Mouse (Mus musculus): Measurements from ENCODE around the gene Parp12. TPM values are rescaled to one million over a fixed set of nuclear protein-coding genes. Genes with fewer than 3 reads are reported as not detected.
A peak's percentile ranks its signal among the peaks of the same experiment; 100 is the strongest.

The Parp12 gene
- polyA plus RNA-seq, 1 experiment from 2014 or later, result 4.8 TPM

GRCm38 (mm10) chr6:39063541-39063940 lies 54.6 kb downstream of the Parp12 start:
- Histone ChIP-seq H3K9ac (replicated peaks; ENCODE audit: low read length) (no peak overlapping the region), H3K4me3 (replicated peaks; ENCODE audit: low read depth, low read length) (no peak overlapping the region), H3K27me3 (ENCODE audit: control insufficient read depth, insufficient read depth, low read length) (no peaks in the 10 kb centered on the region), H3K9me3 (ENCODE audit: control insufficient read depth, low read length) (no peaks in the 10 kb centered on the region), H3K4me2 (ENCODE audit: low read length) (no peak overlapping the region), H3K36me3 (ENCODE audit: control insufficient read depth, insufficient read depth, low read length) (no peaks in the 10 kb centered on the region), H3K4me1 (ENCODE audit: control insufficient read depth, insufficient read depth, low read length) (0 out of 2 replicates have a peak, but pooled peaks cover 9% of the 10 kb centered on the region), H3K27ac (replicated peaks; ENCODE audit: low read depth, low read length) (no peak overlapping the region)
- WGBS, result 64% methylated on average over 2 of the region's 2 CpGs
- no peak for ATAC-seq (ENCODE audit: low FRiP score, low TSS enrichment)
- DNase-seq, result no peak

- H3K27me3 ChIP-seq (ENCODE audit: control insufficient read depth, insufficient read depth, low read length), result no peaks in the 10 kb centered on the region
- WGBS, result 18% methylated on average over 4 of the region's 4 CpGs
- DNase-seq (peak; percentile 46), ATAC-seq (ENCODE audit: low FRiP score, low TSS enrichment) (no peak)
- 0 out of 2 replicates have a peak, but pooled peaks cover 9% of the 10 kb centered on the region for H3K4me1 ChIP-seq (ENCODE audit: control insufficient read depth, insufficient read depth, low read length)
- H3K4me3 ChIP-seq (replicated peaks; ENCODE audit: low read depth, low read length), result no peak overlapping the region
- no peaks in the 10 kb centered on the region for H3K9me3 ChIP-seq (ENCODE audit: control insufficient read depth, low read length)
- H3K9ac ChIP-seq (replicated peaks; ENCODE audit: low read length), result no peak overlapping the region
- H3K36me3 ChIP-seq (ENCODE audit: control insufficient read depth, insufficient read depth, low read length), result no peaks in the 10 kb centered on the region
- H3K27ac ChIP-seq (replicated peaks; ENCODE audit: low read depth, low read length), result peak overlapping the region; percentile 39; the same call in 1 of the 2 replicates
- no peak overlapping the region for H3K4me2 ChIP-seq (ENCODE audit: low read length)
These were observed 57.0 kb downstream of the Parp12 start for GRCm38 (mm10) chr6:39061180-39061579.

- no peak overlapping the region for H3K4me2 ChIP-seq (ENCODE audit: low read length)
- H3K9me3 ChIP-seq (ENCODE audit: control insufficient read depth, low read length), result no peaks in the 10 kb centered on the region
- 0 out of 2 replicates have a peak, but pooled peaks cover 9% of the 10 kb centered on the region for H3K4me1 ChIP-seq (ENCODE audit: control insufficient read depth, insufficient read depth, low read length)
- no peak overlapping the region for H3K9ac ChIP-seq (replicated peaks; ENCODE audit: low read length)
- DNase-seq, result no peak
- ATAC-seq (ENCODE audit: low FRiP score, low TSS enrichment), result no peak
- H3K27me3 ChIP-seq (ENCODE audit: control insufficient read depth, insufficient read depth, low read length), result no peaks in the 10 kb centered on the region
- WGBS, result 91% methylated on average over 12 of the region's 12 CpGs
- no peak overlapping the region for H3K27ac ChIP-seq (replicated peaks; ENCODE audit: low read depth, low read length)
- H3K36me3 ChIP-seq (ENCODE audit: control insufficient read depth, insufficient read depth, low read length), result no peaks in the 10 kb centered on the region
- H3K4me3 ChIP-seq (replicated peaks; ENCODE audit: low read depth, low read length), result no peak overlapping the region
These were observed 58.3 kb downstream of the Parp12 start for GRCm38 (mm10) chr6:39059547-39060497.

GRCm38 (mm10) chr6:39058936-39059335 lies 59.2 kb downstream of the Parp12 start:
- H3K27me3 ChIP-seq (ENCODE audit: control insufficient read depth, insufficient read depth, low read length), result no peaks in the 10 kb centered on the region
- H3K4me1 ChIP-seq (ENCODE audit: control insufficient read depth, insufficient read depth, low read length), result 0 out of 2 replicates have a peak, but pooled peaks cover 9% of the 10 kb centered on the region
- no peak overlapping the region for H3K4me3 ChIP-seq (replicated peaks; ENCODE audit: low read depth, low read length)
- no peak overlapping the region for H3K9ac ChIP-seq (replicated peaks; ENCODE audit: low read length)
- 76% methylated on average over 3 of the region's 3 CpGs for WGBS
- no peak for DNase-seq
- ATAC-seq (ENCODE audit: low FRiP score, low TSS enrichment), result no peak
- no peaks in the 10 kb centered on the region for H3K36me3 ChIP-seq (ENCODE audit: control insufficient read depth, insufficient read depth, low read length)
- no peaks in the 10 kb centered on the region for H3K9me3 ChIP-seq (ENCODE audit: control insufficient read depth, low read length)
- H3K4me2 ChIP-seq (ENCODE audit: low read length), result no peak overlapping the region
- H3K27ac ChIP-seq (replicated peaks; ENCODE audit: low read depth, low read length), result no peak overlapping the region

- Histone ChIP-seq H3K4me2 (ENCODE audit: low read length) (no peak overlapping the region), H3K27ac (replicated peaks; ENCODE audit: low read depth, low read length) (no peak overlapping the region), H3K9ac (replicated peaks; ENCODE audit: low read length) (no peak overlapping the region), H3K4me1 (ENCODE audit: control insufficient read depth, insufficient read depth, low read length) (0 out of 2 replicates have a peak, but pooled peaks cover 9% of the 10 kb centered on the region), H3K9me3 (ENCODE audit: control insufficient read depth, low read length) (no peaks in the 10 kb centered on the region), H3K27me3 (ENCODE audit: control insufficient read depth, insufficient read depth, low read length) (no peaks in the 10 kb centered on the region), H3K36me3 (ENCODE audit: control insufficient read depth, insufficient read depth, low read length) (no peaks in the 10 kb centered on the region), H3K4me3 (replicated peaks; ENCODE audit: low read depth, low read length) (no peak overlapping the region)
- 59% methylated on average over 3 of the region's 3 CpGs for WGBS
- DNase-seq (no peak), ATAC-seq (ENCODE audit: low FRiP score, low TSS enrichment) (no peak)
These were observed 59.8 kb downstream of the Parp12 start for GRCm38 (mm10) chr6:39058389-39058788.

- H3K9me3 ChIP-seq (ENCODE audit: control insufficient read depth, low read length), result no peaks in the 10 kb centered on the region
- H3K27me3 ChIP-seq (ENCODE audit: control insufficient read depth, insufficient read depth, low read length), result no peaks in the 10 kb centered on the region
- WGBS, result 91% methylated on average over 1 of the region's 1 CpGs
- H3K9ac ChIP-seq (replicated peaks; ENCODE audit: low read length), result no peak overlapping the region
- H3K4me1 ChIP-seq (ENCODE audit: control insufficient read depth, insufficient read depth, low read length), result 0 out of 2 replicates have a peak, but pooled peaks cover 9% of the 10 kb centered on the region
- H3K36me3 ChIP-seq (ENCODE audit: control insufficient read depth, insufficient read depth, low read length), result no peaks in the 10 kb centered on the region
- DNase-seq (no peak), ATAC-seq (ENCODE audit: low FRiP score, low TSS enrichment) (no peak)
- H3K4me2 ChIP-seq (ENCODE audit: low read length), result no peak overlapping the region
- no peak overlapping the region for H3K27ac ChIP-seq (replicated peaks; ENCODE audit: low read depth, low read length)
- H3K4me3 ChIP-seq (replicated peaks; ENCODE audit: low read depth, low read length), result no peak overlapping the region
These were observed 61.0 kb downstream of the Parp12 start for GRCm38 (mm10) chr6:39057161-39057560.

- 63% methylated on average over 7 of the region's 7 CpGs for WGBS
- H3K27ac ChIP-seq (replicated peaks; ENCODE audit: low read depth, low read length), result no peak overlapping the region
- ATAC-seq (ENCODE audit: low FRiP score, low TSS enrichment) (no peak), DNase-seq (no peak)
- 0 out of 2 replicates have a peak, but pooled peaks cover 3% of the 10 kb centered on the region for H3K4me1 ChIP-seq (ENCODE audit: control insufficient read depth, insufficient read depth, low read length)
- no peak overlapping the region for H3K4me3 ChIP-seq (replicated peaks; ENCODE audit: low read depth, low read length)
- no peaks in the 10 kb centered on the region for H3K36me3 ChIP-seq (ENCODE audit: control insufficient read depth, insufficient read depth, low read length)
- no peaks in the 10 kb centered on the region for H3K9me3 ChIP-seq (ENCODE audit: control insufficient read depth, low read length)
- no peak overlapping the region for H3K4me2 ChIP-seq (ENCODE audit: low read length)
- no peak overlapping the region for H3K9ac ChIP-seq (replicated peaks; ENCODE audit: low read length)
- H3K27me3 ChIP-seq (ENCODE audit: control insufficient read depth, insufficient read depth, low read length), result no peaks in the 10 kb centered on the region
These were observed 62.3 kb downstream of the Parp12 start for GRCm38 (mm10) chr6:39055831-39056261.

- Histone ChIP-seq H3K4me1 (ENCODE audit: control insufficient read depth, insufficient read depth, low read length) (no peaks in the 10 kb centered on the region), H3K9ac (replicated peaks; ENCODE audit: low read length) (no peak overlapping the region), H3K27ac (replicated peaks; ENCODE audit: low read depth, low read length) (no peak overlapping the region), H3K4me2 (ENCODE audit: low read length) (no peak overlapping the region), H3K9me3 (ENCODE audit: control insufficient read depth, low read length) (no peaks in the 10 kb centered on the region), H3K4me3 (replicated peaks; ENCODE audit: low read depth, low read length) (no peak overlapping the region), H3K27me3 (ENCODE audit: control insufficient read depth, insufficient read depth, low read length) (no peaks in the 10 kb centered on the region), H3K36me3 (ENCODE audit: control insufficient read depth, insufficient read depth, low read length) (no peaks in the 10 kb centered on the region)
- no peak for ATAC-seq (ENCODE audit: low FRiP score, low TSS enrichment)
- WGBS, result 84% methylated on average over 6 of the region's 6 CpGs
- DNase-seq, result no peak
These were observed 63.2 kb downstream of the Parp12 start for GRCm38 (mm10) chr6:39054878-39055508.

Data from midbrain, embryonic 14.5 days (tissue).